Mouse (Mus musculus): ENCODE results near the gene Itga4.

Itga4 gene

DNA sequence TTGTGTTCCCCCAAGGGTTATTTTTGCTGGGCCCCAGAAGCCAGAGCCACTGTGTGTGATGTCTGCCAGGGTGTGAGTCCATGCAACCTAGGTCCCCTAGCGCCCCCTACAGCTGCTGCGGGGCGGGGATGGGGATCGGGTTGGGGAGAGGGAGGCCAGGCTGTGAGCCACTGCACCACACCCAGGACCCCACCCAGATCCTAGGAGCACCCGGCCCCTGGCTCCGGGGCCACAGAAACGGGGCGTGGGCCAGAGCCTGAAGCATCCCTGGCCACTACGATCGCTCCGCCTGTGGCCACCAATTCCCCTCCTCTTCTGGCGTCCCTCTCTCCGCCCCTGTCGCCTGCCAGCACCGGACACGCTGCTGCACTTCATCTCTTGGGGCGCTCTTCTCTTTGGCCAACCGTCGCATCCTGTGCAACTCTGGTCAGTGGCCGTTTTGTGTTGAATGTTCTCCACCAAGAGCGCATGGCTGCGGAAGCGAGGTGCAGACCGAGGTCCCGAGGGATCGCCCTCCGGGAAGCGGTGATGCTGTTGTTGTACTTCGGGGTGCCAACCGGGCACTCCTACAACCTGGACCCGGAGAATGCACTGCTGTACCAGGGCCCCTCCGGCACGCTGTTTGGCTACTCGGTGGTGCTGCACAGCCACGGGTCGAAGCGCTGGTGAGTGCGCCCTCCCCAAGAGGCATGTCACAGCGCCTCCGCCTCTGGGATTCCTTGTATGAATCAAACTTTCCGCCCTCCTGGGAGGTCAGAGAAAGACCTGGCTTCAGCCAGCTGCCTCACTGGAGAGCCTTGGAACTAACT, at the start of gene Itga4:
Gene Itga4, plus strand, starts transcription at position 235 of the 809 bp plus-strand sequence.
- in situ Hi-C loops (cut with MseI, MboI): loop anchor here (25.0 kb wide), 2 partner anchors 293 to 1218 kb away; no protein-coding TSS in a partner anchor

GRCm38 (mm10) chr2:79206191-79206755, 49.0 kb upstream of the Itga4 start:
- in situ Hi-C loops (cut with MseI, MboI): no loop called here

GRCm38 (mm10) chr2:79214982-79215381, 40.2 kb upstream of the Itga4 start:
- in situ Hi-C loops (cut with MseI, MboI): no loop called here

DNA sequence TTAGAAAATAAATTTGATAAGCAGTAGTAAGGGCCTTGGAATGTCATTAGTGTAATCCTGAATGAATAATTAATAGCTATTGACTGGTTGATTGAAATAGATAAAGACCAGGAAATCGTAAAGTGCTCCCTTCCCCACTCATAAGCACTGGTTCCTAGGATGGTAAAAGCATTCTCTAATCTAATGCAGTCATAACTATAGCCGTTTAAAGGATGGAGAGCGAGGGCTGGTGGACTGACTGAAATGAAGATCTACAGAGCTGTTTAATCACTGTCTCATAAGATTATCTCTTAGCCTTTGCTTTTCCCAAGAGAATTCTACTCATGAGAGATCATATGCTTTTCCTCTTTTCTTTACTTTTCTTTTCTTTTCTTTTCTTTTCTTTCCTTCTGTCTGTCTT, 39.7 kb upstream of the Itga4 start:
- in situ Hi-C loops (cut with MseI, MboI): no loop called here

GRCm38 (mm10) chr2:79224714-79225426, 30.4 kb upstream of the Itga4 start:
- in situ Hi-C loops (cut with MseI, MboI): no loop called here

- in situ Hi-C loops (cut with MseI, MboI): no loop called here
Observed at GRCm38 (mm10) chr2:79227805-79228241, 27.4 kb upstream of the Itga4 start.

DNA sequence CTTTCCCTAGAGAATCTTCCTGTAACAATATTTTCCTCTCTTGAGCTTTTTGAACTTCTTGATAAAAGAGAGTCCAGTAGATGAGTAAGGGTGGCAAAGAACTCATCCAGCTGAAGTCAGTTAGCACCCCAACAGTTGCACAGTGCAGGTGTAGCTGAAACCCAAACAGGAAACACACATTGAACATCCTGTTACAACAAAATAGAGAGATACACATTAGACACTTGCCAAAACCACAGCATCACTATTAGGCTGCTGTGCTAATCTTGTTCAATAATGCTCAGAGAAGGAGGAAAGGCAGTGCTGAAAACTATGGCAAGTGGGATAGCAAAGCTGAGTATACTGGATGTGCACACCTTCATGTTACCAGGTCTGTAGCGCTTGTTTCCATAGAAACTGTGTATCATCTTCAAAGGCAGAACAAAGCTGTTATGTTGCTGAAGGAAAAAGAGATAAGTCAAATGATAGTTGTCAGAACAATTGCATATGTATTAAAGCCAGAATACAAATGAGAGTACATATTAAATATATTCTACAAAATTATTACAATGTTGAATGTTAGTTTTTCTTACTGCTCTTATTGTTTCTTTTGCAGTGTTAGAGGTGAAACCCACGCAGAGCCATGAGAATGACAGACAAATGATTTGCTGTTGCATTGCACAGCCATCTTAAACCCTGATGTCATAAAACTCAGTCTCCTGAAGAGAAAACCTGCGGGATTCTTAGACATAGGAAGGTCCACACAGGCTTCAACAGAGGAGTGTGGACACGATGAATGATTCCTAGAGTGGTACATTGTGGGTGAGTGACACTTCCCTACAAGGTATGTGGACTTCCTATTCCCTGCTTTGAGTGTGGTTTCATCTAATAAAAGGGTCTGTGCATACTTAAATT, 23.9 kb upstream of the Itga4 start:
- in situ Hi-C loops (cut with MseI, MboI): no loop called here

GRCm38 (mm10) chr2:79235767-79236487, 19.3 kb upstream of the Itga4 start:
- in situ Hi-C loops (cut with MseI, MboI): no loop called here

- in situ Hi-C loops (cut with MseI, MboI): no loop called here
Observed at GRCm38 (mm10) chr2:79237216-79237615, 18.0 kb upstream of the Itga4 start.

DNA sequence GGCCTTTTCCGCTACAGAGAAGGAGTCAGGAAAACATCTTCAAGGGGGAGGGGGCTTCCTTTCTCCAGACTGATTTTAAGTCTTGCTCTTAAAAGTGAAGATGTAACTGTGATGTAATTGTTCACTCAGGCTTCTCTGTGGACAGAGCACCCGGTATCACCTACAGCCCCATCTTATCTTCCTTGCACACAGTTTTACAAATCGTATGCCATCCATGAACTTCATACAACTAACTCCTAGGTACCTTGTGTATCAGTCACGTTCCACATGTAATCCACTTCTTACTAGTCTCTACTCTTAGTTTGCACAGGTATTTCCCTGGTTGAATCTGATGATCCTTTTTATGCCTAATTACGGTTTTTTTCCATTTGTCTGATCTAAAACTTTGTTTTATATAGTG, 10.9 kb upstream of the Itga4 start:
- in situ Hi-C loops (cut with MseI, MboI): no loop called here

GRCm38 (mm10) chr2:79244743-79245142, 10.5 kb upstream of the Itga4 start:
- in situ Hi-C loops (cut with MseI, MboI): no loop called here

DNA sequence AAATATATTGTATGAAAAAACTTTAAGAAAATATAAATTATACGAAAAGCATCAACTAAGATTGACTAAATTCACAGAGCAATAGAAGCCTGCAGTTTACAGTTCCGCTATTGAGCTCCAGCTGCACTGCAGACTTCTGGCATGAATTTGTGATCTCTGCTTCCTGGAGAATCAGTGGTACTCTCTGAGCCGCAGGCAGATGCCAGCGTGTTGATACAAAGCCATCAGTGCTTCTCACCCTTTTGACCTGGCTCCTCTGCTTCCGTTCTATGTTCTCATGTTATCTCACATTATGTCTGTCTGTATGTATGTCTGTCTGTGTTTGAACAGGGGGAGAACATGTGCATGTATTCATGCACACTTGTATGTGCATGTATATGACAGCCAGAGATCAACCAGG, 6.9 kb upstream of the Itga4 start:
- in situ Hi-C loops (cut with MseI, MboI): no loop called here

- in situ Hi-C loops (cut with MseI, MboI): loop anchor here (25.0 kb wide), 2 partner anchors 288 to 1213 kb away; no protein-coding TSS in a partner anchor
Observed at GRCm38 (mm10) chr2:79250510-79250909, 4.7 kb upstream of the Itga4 start.

- in situ Hi-C loops (cut with MseI, MboI): loop anchor here (25.0 kb wide), 2 partner anchors 291 to 1216 kb away; no protein-coding TSS in a partner anchor
Observed at GRCm38 (mm10) chr2:79253754-79254197, 1.4 kb upstream of the Itga4 start.

DNA sequence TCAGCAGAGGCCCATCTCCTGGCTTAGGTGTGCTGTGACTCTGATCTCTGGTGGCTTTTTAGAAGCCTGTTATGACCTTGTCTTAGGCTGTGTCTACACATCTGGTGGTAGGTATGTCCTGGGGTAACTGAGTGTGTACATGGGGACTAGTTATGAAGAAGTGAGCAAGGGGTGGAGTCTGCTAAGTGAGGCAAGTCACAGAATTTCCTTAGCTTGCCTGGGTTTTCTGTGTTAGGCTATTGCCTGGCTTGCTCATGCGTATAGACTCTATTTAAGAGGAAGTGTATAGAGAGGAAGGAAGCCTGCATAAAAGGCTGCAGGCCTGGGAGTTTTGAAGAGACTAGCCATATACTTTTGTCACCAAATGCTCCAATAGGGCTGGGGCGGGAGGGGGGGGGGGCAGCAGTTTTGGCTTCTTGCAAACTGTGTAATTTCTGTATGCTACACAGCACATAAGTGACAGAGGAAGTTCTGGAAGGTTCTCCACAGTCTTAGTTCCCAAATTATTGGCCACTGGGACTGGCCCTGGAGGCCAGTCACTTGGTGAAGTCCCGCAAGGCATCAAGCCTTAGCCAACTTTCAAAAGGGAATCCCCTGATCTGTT, 536 bp upstream of the Itga4 start:
- in situ Hi-C loops (cut with MseI, MboI): loop anchor here (25.0 kb wide), 2 partner anchors 292 to 1217 kb away; no protein-coding TSS in a partner anchor

DNA sequence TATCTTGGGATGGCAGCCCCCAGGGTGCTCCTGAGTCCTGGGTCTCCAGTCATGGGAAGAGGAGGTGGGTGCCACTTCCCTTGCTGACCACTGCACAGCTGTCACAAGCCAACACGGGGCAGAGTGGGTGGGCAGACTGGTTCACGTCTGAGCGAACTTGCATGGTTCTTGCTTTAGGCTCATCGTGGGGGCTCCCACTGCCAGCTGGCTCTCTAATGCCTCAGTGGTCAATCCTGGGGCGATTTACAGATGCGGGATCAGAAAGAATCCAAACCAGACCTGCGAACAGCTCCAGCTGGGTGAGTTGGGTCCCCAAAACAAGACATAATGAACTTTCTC, 744 bp downstream of the Itga4 start:
- in situ Hi-C loops (cut with MseI, MboI): loop anchor here (25.0 kb wide), 2 partner anchors 294 to 1219 kb away; no protein-coding TSS in a partner anchor

DNA sequence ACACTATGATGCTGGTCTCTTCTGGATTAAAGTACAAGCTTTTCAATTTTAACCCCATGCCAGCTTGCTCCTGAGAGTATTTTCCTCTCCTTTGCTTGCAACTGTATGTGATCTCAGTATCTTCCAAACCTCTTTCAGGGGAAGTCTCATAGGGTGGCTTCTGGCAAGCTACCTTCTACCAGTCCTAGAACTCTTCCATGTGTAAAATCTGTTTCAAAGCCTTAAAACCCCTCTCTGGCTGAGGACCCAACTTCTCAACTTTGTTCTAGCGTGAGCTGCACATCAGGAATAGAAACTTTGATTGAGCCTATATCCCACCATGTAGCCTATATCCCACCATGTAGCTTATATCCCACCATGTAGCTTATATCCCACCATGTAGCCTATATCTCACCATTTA, 1.1 kb downstream of the Itga4 start:
- in situ Hi-C loops (cut with MseI, MboI): loop anchor here (25.0 kb wide), 2 partner anchors 294 to 1219 kb away; no protein-coding TSS in a partner anchor

GRCm38 (mm10) chr2:79256880-79257279, 1.7 kb downstream of the Itga4 start:
- in situ Hi-C loops (cut with MseI, MboI): loop anchor here (25.0 kb wide), 2 partner anchors 295 to 1220 kb away; no protein-coding TSS in a partner anchor

DNA sequence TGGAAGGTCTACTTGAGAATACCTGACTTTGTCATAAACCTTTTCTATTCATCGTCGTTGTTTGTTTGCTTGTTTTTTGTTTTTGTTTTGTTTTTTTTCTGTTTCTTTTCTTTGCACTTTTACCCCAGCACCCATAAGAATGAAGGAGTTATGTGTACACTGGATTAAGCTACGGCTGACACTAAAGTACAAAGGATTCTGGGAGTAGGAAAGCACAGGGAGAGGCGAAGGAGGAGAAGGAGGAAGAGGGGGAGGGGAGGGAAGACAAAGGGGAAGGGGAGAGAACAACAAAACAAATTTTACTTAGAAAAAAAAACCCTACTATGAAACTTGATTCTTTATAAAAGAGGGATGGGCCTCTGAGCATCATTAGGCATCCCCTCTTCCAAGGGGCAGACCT, 2.2 kb downstream of the Itga4 start:
- in situ Hi-C loops (cut with MseI, MboI): loop anchor here (25.0 kb wide), 2 partner anchors 295 to 1220 kb away; no protein-coding TSS in a partner anchor

- in situ Hi-C loops (cut with MseI, MboI): loop anchor here (25.0 kb wide), 2 partner anchors 297 to 1222 kb away; no protein-coding TSS in a partner anchor
Observed at GRCm38 (mm10) chr2:79259326-79259725, 4.1 kb downstream of the Itga4 start.
